Mouse (Mus musculus) C2C12 (cell line): ENCODE data around the gene Hsp90ab1.

Source experiments
- CEBPB ChIP-seq: IDR thresholded peaks from one replicate; pipeline ENCODE4 v1.6.1; 2011; ENCODE audit warnings: low read depth, mild to moderate bottlenecking, control low read depth, moderate library complexity
- CTCF ChIP-seq: IDR thresholded peaks from one replicate; pipeline ENCODE4 v1.5.1; 2011; ENCODE audit not compliant: control insufficient read depth, insufficient read depth, insufficient read length
- MAX ChIP-seq: IDR thresholded peaks from one replicate; pipeline ENCODE4 v1.6.1; 2011; ENCODE audit warnings: mild to moderate bottlenecking, control low read depth
- MYOD1 ChIP-seq: IDR thresholded peaks from one replicate; pipeline ENCODE4 v1.6.1; 2011; ENCODE audit warnings: low read depth; ENCODE audit not compliant: control insufficient read depth, insufficient read length
- MYOG ChIP-seq: IDR thresholded peaks from one replicate; pipeline ENCODE4 v1.6.1; 2011; ENCODE audit not compliant: control insufficient read depth, insufficient read length; ENCODE audit errors: extremely low read depth
- USF1 ChIP-seq: IDR thresholded peaks from one replicate; pipeline ENCODE4 v1.6.1; 2011; ENCODE audit warnings: low read depth, mild to moderate bottlenecking, control low read depth, moderate library complexity

- no peak for TF ChIP-seq CTCF
- no peak for TF ChIP-seq CEBPB
- TF ChIP-seq MAX: no peak
- TF ChIP-seq MYOD1: no peak
- TF ChIP-seq USF1: no peak
- TF ChIP-seq MYOG: no peak
These were observed 20.4 kb upstream of the Hsp90ab1 start for GRCm38 (mm10) chr17:45593479-45593878.
